20 mouse cellular contexts compared by ENCODE assay signal in the genomic region with DNA sequence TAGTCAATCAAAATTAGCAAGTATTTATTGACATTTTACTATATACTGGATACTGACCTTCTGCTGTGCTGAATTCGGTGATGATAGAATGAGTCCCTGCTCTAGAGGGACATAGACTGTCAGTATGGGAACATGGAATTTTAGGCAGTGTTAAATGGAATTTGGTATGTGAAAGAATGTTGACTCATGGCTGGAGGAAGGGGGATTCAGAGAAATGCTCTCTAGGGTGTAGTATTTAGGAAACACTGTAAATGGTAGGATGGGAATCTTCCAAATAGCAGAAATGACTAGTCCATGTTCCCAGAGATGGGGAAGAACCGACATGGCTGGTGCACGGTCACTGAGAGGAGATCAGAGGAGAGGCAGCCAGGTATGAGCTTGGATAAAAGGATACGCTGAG.
"Had no signal": no experiment of that assay in that cellular context is flagged by ENCODE, and none has a peak within 500 bp of the region (broad histone marks: within the 10 kb centered on the region; RNA-seq: fewer than 3 reads in every experiment).

No protein-coding gene starts in this region.

- H3K4me3 ChIP-seq: limb, embryonic 12.5 days; limb, embryonic 15.5 days; midbrain, embryonic 12.5 days; myocyte; neural tube, embryonic 13.5 days had no signal

- DNase-seq: kidney, adult 2 months; kidney, postnatal 25 days; left cerebral cortex, postnatal 4 days; liver, postnatal 0 days; lung, embryonic 14.5 days; retina, postnatal 1 day; right cerebral cortex, postnatal 25 days; spleen, adult 18-20 months; thymus, adult 18-20 months; thymus, postnatal 36 days had no signal

- ATAC-seq: liver, postnatal 0 days; lung, postnatal 0 days had no signal

- H3K9me3 ChIP-seq: limb, embryonic 15.5 days; neural tube, embryonic 13.5 days had no signal

- H3K27me3 ChIP-seq: limb, embryonic 12.5 days; limb, embryonic 15.5 days; midbrain, embryonic 12.5 days; neural tube, embryonic 13.5 days had no signal

- H3K9ac ChIP-seq: limb, embryonic 12.5 days; limb, embryonic 15.5 days; liver, embryonic 14.5 days; liver, postnatal 0 days; lung, embryonic 14.5 days; midbrain, embryonic 12.5 days; neural tube, embryonic 13.5 days had no signal

- H3K4me1 ChIP-seq: midbrain, embryonic 12.5 days had no signal

- H3K4me2 ChIP-seq: limb, embryonic 12.5 days; limb, embryonic 15.5 days; liver, embryonic 11.5 days; lung, embryonic 14.5 days; midbrain, embryonic 12.5 days; neural tube, embryonic 13.5 days had no signal

- H3K27ac ChIP-seq: kidney, postnatal 0 days; limb, embryonic 12.5 days; limb, embryonic 15.5 days; liver, embryonic 14.5 days; macrophage; midbrain, embryonic 12.5 days; neural tube, embryonic 13.5 days had no signal

- H3K36me3 ChIP-seq: limb, embryonic 15.5 days had no signal
